Mouse (Mus musculus) limb, embryonic 12.5 days (tissue): ENCODE measurements around the gene Fry. TPM values are rescaled to one million over a fixed set of nuclear protein-coding genes. Genes with fewer than 3 reads are reported as not detected.

Source experiments
- ATAC-seq: fragments of 200-750 bp; cut with Nextera tagmentation; 2 replicates; pipeline ENCODE4 v1.8.0; 2017; ENCODE audit warnings: low read depth, moderate TSS enrichment; ENCODE audit not compliant: insufficient number of reproducible peaks, insufficient read depth, low FRiP score, low TSS enrichment
- H3K27ac ChIP-seq: fragments of 300-500 bp; sonication (generic); 2 replicates; pipeline ENCODE4 v1.5.1; 2016; ENCODE audit warnings: mild to moderate bottlenecking, moderate library complexity
- H3K27me3 ChIP-seq: fragments of 300-500 bp; sonication (generic); 2 replicates; pipeline ENCODE4 v1.6.1; 2016; ENCODE audit warnings: mild to moderate bottlenecking, moderate library complexity
- H3K36me3 ChIP-seq: fragments of 300-500 bp; sonication (generic); 2 replicates; pipeline ENCODE4 v1.6.1; 2016; ENCODE audit warnings: mild to moderate bottlenecking, moderate library complexity
- H3K4me1 ChIP-seq: fragments of 300-500 bp; sonication (generic); replicated peaks from 2 replicates; pipeline ENCODE4 v1.6.1; 2016
- H3K4me2 ChIP-seq: fragments of 300-500 bp; sonication (generic); 2 replicates; pipeline ENCODE4 v1.6.1; 2016; ENCODE audit warnings: mild to moderate bottlenecking, moderate library complexity
- H3K4me3 ChIP-seq: fragments of 300-500 bp; sonication (generic); replicated peaks from 2 replicates; pipeline ENCODE4 v1.5.1; 2016; ENCODE audit warnings: mild to moderate bottlenecking
- H3K9ac ChIP-seq: fragments of 300-500 bp; sonication (generic); replicated peaks from 2 replicates; pipeline ENCODE4 v1.6.1; 2016; ENCODE audit warnings: mild to moderate bottlenecking, moderate library complexity
- H3K9me3 ChIP-seq: fragments of 300-500 bp; sonication (generic); 2 replicates; pipeline ENCODE4 v1.6.1; 2016; ENCODE audit warnings: mild to moderate bottlenecking, moderate library complexity
- WGBS: fragments of 180-500 bp; shearing (Covaris S2); methylation state at CpG from one replicate; pipeline ENCODE4 v1.1.7; 2016; 5-methylcytosine and 5-hydroxymethylcytosine counted together
- polyA plus RNA-seq: library from polyadenylated mRNA; unstranded; fragments of >200 nt; fragmentation: Nextera tagmentation; extraction: Ambion mirVana; gene quantifications from 2 replicates; pipeline ENCODE4 v1.2.1, GENCODE M21; 2016

Fry gene
- polyA plus RNA-seq, 1 experiment from 2014 or later, result 7.3 TPM

- Histone ChIP-seq H3K9ac (no peak overlapping the region), H3K27me3 (no peaks in the 10 kb centered on the region), H3K36me3 (peaks cover 9% of the 10 kb centered on the region; the same call in 1 of the 2 replicates), H3K4me2 (no peak overlapping the region), H3K4me1 (peaks cover 7% of the 10 kb centered on the region), H3K27ac (no peak overlapping the region), H3K9me3 (peaks cover 5% of the 10 kb centered on the region), H3K4me3 (no peak overlapping the region)
- WGBS, result 79% methylated on average over 10 of the region's 10 CpGs
- no peak for ATAC-seq
Measured at GRCm38 (mm10) chr5:150389589-150390377, 271.3 kb downstream of the Fry start.

- 0 out of 2 replicates have a peak, but pooled peaks cover under 1% of the 10 kb centered on the region for H3K4me1 ChIP-seq
- H3K4me3 ChIP-seq, result no peak overlapping the region
- H3K36me3 ChIP-seq, result peaks cover 11% of the 10 kb centered on the region; the same call in 1 of the 2 replicates
- no peak overlapping the region for H3K9ac ChIP-seq
- 69% methylated on average over 7 of the region's 7 CpGs for WGBS
- H3K9me3 ChIP-seq, result peaks cover 7% of the 10 kb centered on the region
- H3K4me2 ChIP-seq, result no peak overlapping the region
- H3K27me3 ChIP-seq, result no peaks in the 10 kb centered on the region
- H3K27ac ChIP-seq, result no peak overlapping the region
- no peak for ATAC-seq
Measured at GRCm38 (mm10) chr5:150390422-150390821, 272.0 kb downstream of the Fry start.

GRCm38 (mm10) chr5:150394645-150395044 lies 276.2 kb downstream of the Fry start:
- Histone ChIP-seq H3K27me3 (no peaks in the 10 kb centered on the region), H3K9ac (no peak overlapping the region), H3K27ac (no peak overlapping the region), H3K9me3 (peaks cover 7% of the 10 kb centered on the region), H3K4me3 (no peak overlapping the region), H3K4me2 (no peak overlapping the region), H3K36me3 (peaks cover 11% of the 10 kb centered on the region; the same call in 1 of the 2 replicates), H3K4me1 (no peaks in the 10 kb centered on the region)
- no peak for ATAC-seq
- 99% methylated on average over 6 of the region's 6 CpGs for WGBS

- Histone ChIP-seq H3K9me3 (no peaks in the 10 kb centered on the region), H3K27ac (no peak overlapping the region), H3K4me3 (0 out of 2 replicates have a peak overlapping the region, but pooled peaks have one; percentile 13), H3K4me1 (no peaks in the 10 kb centered on the region), H3K9ac (no peak overlapping the region), H3K4me2 (peak overlapping the region; percentile 36), H3K27me3 (no peaks in the 10 kb centered on the region), H3K36me3 (no peaks in the 10 kb centered on the region)
- ATAC-seq, result no peak
- 30% methylated on average over 13 of the region's 13 CpGs for WGBS
Measured at GRCm38 (mm10) chr5:150402832-150403447, 284.5 kb downstream of the Fry start.

- no peak overlapping the region for H3K4me3 ChIP-seq
- ATAC-seq, result no peak
- H3K9me3 ChIP-seq, result no peaks in the 10 kb centered on the region
- no peaks in the 10 kb centered on the region for H3K36me3 ChIP-seq
- H3K9ac ChIP-seq, result no peak overlapping the region
- no peak overlapping the region for H3K4me2 ChIP-seq
- H3K4me1 ChIP-seq, result peaks cover 12% of the 10 kb centered on the region
- 81% methylated on average over 8 of the region's 8 CpGs for WGBS
- no peaks in the 10 kb centered on the region for H3K27me3 ChIP-seq
- no peak overlapping the region for H3K27ac ChIP-seq
Measured at GRCm38 (mm10) chr5:150404867-150405266, 286.4 kb downstream of the Fry start.

- H3K9ac ChIP-seq, result no peak overlapping the region
- H3K4me3 ChIP-seq, result no peak overlapping the region
- peak overlapping the region; percentile 32; the same call in 1 of the 2 replicates for H3K4me2 ChIP-seq
- 69% methylated on average over 8 of the region's 8 CpGs for WGBS
- H3K9me3 ChIP-seq, result no peaks in the 10 kb centered on the region
- H3K27me3 ChIP-seq, result no peaks in the 10 kb centered on the region
- H3K36me3 ChIP-seq, result no peaks in the 10 kb centered on the region
- ATAC-seq, result 0 out of 2 replicates have a peak, but pooled peaks have one; percentile 56
- peak overlapping the region; percentile 66 for H3K27ac ChIP-seq
- peaks cover 15% of the 10 kb centered on the region for H3K4me1 ChIP-seq
Measured at GRCm38 (mm10) chr5:150408979-150409378, 290.5 kb downstream of the Fry start.

GRCm38 (mm10) chr5:150409451-150410045 lies 291.1 kb downstream of the Fry start:
- Histone ChIP-seq H3K9me3 (peaks cover 3% of the 10 kb centered on the region; the same call in 1 of the 2 replicates), H3K27me3 (no peaks in the 10 kb centered on the region), H3K9ac (no peak overlapping the region), H3K4me2 (peak overlapping the region; percentile 32), H3K4me1 (peaks cover 15% of the 10 kb centered on the region), H3K4me3 (no peak overlapping the region), H3K36me3 (peaks cover 2% of the 10 kb centered on the region), H3K27ac (peak overlapping the region; percentile 66)
- 17% methylated on average over 15 of the region's 15 CpGs for WGBS
- ATAC-seq, result 0 out of 2 replicates have a peak, but pooled peaks have one; percentile 22

- no peak overlapping the region for H3K27ac ChIP-seq
- H3K9ac ChIP-seq, result no peak overlapping the region
- peaks cover 13% of the 10 kb centered on the region for H3K36me3 ChIP-seq
- no peak overlapping the region for H3K4me3 ChIP-seq
- ATAC-seq, result no peak
- 74% methylated on average over 12 of the region's 12 CpGs for WGBS
- H3K27me3 ChIP-seq, result no peaks in the 10 kb centered on the region
- H3K9me3 ChIP-seq, result peaks cover 14% of the 10 kb centered on the region; the same call in 1 of the 2 replicates
- peaks cover 18% of the 10 kb centered on the region for H3K4me1 ChIP-seq
- H3K4me2 ChIP-seq, result no peak overlapping the region
Measured at GRCm38 (mm10) chr5:150412750-150413450, 294.5 kb downstream of the Fry start.

GRCm38 (mm10) chr5:150414823-150415222 lies 296.4 kb downstream of the Fry start:
- no peak overlapping the region for H3K9ac ChIP-seq
- H3K27ac ChIP-seq, result no peak overlapping the region
- H3K4me2 ChIP-seq, result no peak overlapping the region
- H3K4me3 ChIP-seq, result no peak overlapping the region
- H3K36me3 ChIP-seq, result peaks cover 13% of the 10 kb centered on the region
- peaks cover 9% of the 10 kb centered on the region for H3K4me1 ChIP-seq
- H3K9me3 ChIP-seq, result peaks cover 14% of the 10 kb centered on the region; the same call in 1 of the 2 replicates
- H3K27me3 ChIP-seq, result no peaks in the 10 kb centered on the region
- ATAC-seq, result no peak

- H3K27ac ChIP-seq, result no peak overlapping the region
- H3K4me2 ChIP-seq, result no peak overlapping the region
- peaks cover 14% of the 10 kb centered on the region; the same call in 1 of the 2 replicates for H3K9me3 ChIP-seq
- no peak for ATAC-seq
- H3K9ac ChIP-seq, result no peak overlapping the region
- H3K27me3 ChIP-seq, result no peaks in the 10 kb centered on the region
- peaks cover 5% of the 10 kb centered on the region; the same call in 1 of the 2 replicates for H3K4me1 ChIP-seq
- H3K36me3 ChIP-seq, result peaks cover 13% of the 10 kb centered on the region
- 92% methylated on average over 2 of the region's 2 CpGs for WGBS
- no peak overlapping the region for H3K4me3 ChIP-seq
Measured at GRCm38 (mm10) chr5:150417223-150417622, 298.8 kb downstream of the Fry start.
